Mouse (Mus musculus) c-Kit-positive CD71-positive TER-119-negative erythroid progenitor cells, embryonic 14.5 days (primary cell): ENCODE measurements around the gene Serpinb2.
A peak's percentile ranks its signal among the peaks of the same experiment; 100 is the strongest.

Source experiments
- DNase-seq: peaks from one replicate; pipeline ENCODE4 v3.0.0-alpha.2; 2013; ENCODE audit warnings: low read depth

Gene Serpinb2

DNA sequence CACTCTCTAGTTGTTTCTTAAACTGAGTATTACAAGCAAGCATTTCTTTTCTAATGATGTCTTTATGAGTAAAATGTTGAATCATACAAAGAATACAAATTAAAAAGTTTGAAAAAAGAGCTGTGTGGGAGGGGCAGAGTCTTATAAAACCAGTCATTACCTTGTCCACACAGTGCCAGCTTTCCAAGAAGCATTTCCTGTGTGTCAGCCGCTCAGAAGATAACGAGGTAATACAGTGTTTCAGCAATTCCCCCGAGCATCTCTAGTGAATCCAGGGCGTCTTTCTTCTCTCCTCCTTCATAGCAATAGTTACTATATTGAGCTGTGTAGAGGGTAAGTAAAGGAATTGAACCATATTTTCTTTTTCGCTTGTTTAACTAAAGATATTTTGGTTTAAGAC lies at the start of gene Serpinb2:
Serpinb2 (plus strand) TSS at position 172 of the 400 bp plus-strand sequence.
- DNase-seq = no peak

DNA sequence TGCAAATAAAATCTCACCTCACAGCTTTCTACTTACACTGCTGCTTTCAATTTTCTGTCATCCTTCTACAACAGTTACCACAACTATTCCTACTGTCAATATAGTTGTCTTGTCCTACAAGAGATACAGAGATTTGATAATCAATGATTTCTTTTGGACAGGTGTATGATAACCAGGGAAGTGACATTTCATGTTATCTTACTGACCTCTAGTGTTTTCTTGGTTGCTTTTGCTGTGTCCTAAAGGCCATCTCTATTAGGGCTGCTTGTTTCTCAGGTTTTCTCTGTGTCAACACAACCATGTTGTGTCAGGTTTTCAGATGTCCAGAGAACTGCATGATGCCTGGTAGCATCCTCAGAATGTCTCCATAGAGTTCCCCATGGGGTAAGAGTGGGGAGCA lies 31.3 kb upstream of the Serpinb2 start:
- DNase-seq = no peak

DNA sequence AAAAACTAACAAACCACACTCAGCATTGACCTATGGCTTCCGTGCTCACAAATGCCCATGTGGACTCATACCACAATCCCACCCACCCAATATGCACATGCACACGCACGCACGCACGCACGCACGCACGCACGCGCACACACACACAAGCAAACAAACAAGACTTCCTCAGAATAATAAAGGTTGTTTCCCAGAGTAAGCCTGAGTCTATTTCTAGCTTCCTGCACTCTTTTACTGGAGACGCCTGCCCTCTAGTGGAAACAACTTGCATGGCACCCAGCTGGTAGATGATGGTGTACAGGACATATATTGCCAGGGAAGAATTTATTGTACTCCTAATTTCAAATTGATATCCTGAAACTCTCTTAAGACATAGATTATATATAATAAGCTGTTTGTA lies 29.8 kb upstream of the Serpinb2 start:
- peak; percentile 53 for DNase-seq

DNA sequence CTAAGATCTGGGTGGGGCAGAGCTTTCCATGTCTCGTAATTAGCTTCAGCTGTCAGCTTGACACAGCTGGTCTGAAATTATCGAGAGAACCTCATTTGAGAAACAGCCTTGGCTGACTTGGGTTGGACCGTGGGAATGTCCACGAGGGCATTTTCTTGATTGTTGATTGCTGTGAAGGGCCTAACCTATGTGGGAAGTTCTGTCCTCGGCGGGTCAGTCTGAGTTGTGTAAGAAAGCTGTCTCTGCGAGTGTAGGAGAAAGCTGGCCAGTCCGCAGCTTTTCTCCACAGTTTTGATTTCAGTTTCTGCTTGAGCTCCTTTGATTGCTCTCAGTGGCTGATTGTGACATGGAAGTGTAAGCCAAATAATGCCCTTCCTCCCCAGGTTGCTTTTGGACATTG lies 21.6 kb upstream of the Serpinb2 start:
- no peak for DNase-seq

DNA sequence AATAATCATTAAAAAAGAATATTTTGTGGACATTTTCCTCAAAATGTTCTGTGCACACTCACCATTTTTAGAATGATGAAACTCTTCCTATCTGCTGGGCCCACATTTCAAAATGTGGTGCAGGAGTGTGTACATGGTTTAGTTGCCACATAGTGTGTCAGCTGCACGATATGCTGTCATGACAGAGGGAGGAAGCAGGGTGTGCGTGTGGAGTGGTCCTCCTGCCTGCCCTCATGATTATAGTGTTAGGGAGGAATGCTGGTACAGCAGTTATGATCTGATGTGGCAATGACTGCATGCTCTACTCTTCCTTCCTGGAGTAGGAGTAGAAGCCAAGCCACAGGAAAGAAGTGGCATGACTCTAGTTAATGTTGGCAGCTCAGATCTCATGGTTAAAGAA lies 14.4 kb upstream of the Serpinb2 start:
- DNase-seq = no peak

DNA sequence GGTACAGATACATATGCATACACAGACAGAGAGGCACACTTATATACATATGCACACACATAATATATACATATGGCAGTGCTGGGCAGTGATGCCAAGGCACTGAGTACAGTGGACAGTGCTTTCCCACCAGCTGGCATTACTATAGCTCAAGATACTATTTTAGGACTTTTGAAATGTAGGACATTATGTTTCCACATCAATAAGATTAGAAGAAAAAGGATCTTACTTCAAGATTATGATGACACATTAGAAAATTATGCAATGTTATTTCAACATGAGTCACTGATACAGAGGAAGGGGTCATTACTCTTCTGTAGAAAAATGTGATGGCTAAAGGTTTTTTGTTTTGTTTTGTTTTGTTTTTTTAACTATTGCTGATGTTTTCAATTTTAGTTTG lies 9.2 kb upstream of the Serpinb2 start:
- no peak for DNase-seq

DNA sequence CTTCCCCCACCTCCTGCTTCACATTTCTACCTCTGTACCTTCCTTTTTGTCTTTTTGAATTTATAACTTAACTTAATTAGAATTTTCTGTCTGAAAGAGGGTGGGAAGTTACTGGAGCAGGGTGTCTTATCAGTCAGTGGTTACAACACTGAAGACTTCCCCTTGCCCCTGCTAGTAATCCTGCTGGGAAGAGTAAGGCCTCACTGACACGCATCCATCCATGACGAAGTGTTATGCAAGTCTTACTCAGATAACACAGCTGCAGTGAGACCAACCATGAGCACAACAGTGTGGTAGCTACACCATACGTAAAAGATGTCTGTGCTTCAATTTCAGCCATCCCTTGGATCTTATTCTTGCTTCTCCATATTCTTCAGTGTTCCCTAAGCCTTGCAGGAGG lies 7.9 kb upstream of the Serpinb2 start:
- DNase-seq = no peak

DNA sequence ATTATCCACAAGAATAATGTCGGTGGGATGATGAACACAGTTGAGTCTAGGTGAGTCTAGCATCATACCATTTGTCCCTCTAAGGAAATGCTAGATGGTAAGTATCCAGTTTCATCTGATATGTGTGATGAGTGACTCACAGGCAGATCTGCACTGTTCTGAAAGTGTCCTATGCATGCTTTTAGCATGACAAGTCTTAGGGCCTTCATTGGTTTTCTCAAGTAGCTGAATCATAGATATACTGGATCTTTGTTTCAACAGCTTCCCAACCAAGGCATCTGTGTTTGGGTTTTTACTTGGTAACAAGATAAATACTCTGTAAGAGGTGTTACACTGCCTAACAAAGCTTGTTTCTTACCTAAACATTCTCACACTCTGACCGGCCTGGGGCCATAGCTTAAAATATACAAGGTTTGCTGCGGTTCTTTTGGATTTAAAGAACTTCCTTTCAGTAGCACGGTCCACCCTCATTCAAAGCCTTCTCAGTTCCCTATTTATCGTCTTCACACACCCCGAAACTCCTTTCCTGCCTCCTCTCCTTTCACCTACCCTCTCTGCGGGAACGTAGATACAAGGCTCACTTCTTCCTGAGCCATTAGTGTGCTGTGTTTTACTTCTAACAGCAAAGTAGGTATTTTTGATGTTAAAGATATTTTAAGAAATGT lies 5.2 kb upstream of the Serpinb2 start:
- DNase-seq = no peak

DNA sequence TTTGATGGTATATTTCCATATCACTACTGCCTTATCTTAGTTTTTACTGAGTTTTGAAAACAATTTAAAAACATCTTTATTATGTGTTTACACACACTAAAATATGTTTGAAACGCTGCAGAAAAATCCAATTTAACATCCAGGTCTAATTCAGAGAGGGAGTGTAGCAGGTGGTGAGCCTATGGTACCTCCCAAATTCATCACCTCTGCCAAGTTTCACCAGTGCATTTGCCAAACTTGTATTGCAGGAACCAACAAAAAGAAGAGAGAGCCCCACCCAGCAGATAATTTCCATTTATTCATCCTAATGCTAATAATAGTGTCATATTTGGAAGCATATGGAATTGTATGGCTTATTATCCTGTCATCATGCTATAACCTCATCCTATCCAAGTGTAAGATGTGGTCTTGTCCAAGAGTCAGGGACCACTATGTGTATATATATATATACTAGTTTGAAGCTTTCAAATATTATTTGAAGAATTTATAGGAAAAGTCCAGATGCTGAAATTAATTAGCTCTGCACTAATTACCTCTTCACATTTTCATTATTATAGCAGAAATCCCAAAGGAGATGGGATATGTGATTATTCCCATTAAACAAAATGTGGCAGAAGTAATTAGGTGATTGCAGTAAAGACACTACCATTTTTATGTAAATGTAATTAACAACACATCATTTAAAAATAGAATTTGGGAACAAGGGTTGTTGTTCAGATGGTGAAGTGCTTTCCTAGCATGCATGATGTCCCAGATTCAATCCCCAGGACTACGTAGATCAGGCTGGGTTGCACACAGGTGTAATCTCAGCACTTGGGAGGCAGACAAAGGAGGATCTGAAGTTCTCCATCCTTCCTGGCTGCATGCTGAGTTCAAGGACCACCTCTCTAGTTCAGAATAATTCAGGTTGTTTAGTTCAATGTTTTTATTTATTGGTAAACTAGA lies 1.2 kb downstream of the Serpinb2 start:
- no peak for DNase-seq

DNA sequence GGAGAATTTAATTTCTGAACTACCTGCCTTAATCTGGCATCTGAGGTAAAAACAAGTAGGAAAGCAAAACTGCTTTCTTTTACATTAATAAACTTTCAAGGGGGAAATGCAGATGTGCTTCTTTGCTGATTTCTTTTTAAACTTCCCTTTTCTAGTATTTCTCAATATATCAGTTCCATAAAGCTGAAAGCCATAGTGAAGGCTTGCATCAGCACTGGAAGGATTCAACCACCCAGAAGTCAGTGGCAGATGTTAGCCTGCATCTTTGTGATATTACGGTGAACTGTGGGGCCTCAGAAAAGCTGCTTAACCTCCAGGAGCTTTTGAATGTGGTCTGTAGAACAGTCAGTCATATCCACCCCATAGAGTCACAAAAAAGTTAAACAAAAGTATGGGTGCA lies 2.3 kb downstream of the Serpinb2 start:
- no peak for DNase-seq

DNA sequence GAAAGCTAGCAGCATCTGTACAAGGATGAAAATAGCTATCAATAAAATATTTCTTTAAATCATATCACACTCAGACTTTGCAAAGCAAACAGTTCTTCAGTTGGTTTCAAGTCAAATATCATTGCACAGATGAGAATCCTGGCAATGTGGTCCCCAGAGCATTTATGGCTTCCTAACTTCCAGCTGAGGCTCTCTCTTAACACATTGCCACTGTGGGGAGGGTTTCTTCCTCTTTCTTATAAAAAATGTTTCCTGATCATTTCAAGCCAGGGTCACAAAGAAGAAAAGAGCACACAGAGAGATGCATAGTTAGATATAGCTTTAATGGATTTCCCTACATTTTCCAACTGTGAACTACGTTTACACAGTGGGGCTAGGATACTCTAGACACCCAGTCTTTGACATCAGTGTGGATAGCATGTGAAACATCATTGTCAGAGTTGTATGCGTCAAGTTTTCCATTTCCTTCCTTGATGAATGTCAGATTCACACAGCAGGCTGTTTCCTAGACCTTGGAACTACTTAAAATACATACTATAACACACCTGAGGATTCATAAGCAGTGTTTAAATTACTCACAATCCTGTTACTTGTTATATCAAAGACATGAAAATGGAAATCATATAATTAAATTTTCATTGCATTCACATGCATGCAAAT lies 4.7 kb downstream of the Serpinb2 start:
- no peak for DNase-seq

DNA sequence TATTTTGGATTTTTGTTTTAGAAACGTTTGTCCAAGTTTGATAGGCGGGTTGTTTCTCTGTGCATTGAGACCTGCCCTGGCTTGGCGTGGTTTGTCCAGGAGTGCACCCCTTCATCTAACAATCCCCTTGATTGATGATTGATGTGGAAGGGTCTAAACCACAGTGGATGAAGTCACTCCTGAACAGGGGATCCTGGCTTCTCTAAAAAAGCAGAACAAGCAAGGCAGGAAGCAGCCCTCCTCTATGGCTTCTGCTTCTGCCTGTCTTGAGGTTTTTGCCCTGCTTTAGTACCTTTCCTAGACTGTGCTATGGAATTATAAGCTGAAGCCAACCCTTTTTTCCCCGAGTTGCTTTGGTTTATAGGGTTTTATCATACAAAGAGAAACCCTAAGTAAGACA lies 14.4 kb downstream of the Serpinb2 start:
- no peak for DNase-seq

DNA sequence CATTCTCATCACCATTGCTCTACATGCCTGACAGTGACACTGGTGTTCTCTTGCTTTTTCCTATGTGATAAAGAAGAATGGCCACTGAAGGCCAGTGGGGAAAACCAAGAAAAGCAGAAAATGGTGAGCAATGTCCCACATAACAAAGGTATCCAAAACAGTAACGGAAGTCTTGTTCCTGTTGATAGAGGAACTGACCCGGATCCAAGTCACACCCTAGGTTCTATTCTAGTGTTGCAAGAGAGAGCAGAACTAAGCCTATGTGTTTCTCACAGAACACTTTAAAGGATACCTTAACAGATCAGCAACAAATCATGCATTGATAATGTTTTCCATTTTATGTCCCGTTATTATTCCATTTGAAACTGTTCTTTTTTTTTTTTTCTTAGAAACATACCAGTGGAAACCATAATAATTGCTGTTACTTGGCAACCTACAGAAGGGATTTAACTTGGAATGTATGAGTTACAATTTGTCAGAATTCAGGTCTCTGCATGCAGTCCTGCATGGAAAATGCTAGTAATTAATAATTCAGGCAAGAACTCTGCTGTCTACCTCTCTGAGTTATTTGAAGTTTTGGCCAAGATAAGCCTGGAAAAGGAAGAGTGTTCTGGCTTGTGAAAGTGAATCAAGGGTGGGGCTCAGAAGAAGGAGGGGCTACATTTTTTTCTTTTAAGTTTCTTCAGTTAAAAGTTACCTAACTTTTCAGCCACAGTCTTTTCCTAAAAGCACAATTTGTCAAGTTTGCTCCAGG lies 17.3 kb downstream of the Serpinb2 start:
- DNase-seq = no peak

DNA sequence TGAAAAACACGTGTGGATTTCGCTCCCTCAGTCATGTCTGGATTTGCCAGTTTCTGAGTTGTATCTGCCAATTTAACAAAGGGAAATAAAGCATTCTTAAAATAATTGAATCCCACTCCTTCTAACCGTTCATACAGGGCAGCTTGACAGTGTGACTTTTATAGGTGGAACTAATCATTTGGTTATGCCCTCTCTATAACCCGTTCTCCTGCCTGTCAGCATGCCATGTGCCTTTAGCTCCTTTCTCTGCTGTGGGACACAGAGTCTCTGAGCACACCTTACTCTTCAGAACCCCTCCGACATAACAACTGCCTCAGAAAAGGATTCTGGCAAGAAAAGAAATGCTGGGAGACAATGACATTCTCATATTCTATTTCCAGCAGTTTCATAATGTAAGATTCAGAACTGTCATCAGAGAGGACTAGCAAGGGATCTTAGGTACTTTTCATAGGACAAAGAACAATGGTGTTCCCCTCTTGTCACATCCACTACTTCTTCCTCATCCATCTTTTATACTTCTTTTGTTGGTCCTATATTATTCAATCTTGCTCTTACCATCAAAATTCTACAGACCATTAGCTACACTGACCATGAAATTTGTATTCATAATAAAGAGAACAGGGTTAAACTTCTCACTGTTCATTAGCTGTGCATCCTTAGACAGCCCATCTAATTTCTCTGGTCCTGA lies 18.3 kb downstream of the Serpinb2 start:
- DNase-seq = no peak

DNA sequence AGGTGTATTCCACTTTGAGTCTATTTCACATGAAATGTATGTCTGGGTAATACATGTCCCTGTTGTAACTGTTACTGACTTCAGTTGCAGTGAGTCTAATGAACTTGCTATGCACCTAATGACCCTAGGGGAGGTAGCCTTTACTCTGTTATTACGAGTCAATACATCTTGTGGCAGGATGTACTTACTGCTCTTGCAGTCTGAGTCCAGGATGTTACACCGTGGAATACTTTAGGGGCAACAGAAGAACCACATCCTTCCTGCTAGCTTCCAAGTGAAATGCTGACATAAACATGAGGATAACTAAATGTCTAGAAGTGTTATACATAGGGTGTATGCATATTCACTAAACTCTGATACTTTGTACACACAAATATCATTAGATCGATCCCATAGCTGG lies 22.5 kb downstream of the Serpinb2 start:
- no peak for DNase-seq

DNA sequence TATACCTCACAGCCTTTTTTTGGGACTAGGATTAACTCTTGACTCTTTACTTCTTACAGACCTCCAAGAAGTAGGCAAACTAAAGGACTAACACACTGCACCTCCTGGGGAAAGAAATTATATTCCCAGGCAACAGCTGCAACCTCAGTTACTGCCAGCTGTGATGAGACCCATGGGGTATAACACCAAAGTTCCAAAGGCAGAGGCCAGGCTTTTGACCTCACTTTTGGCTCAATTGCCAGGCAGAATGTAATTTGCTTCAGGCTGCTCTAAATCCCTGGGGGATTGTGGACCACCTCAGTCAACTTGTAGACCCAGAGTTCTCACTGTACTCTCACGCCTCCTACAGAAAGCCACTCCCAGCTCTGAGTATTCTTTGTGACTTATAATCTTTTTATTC lies 26.2 kb downstream of the Serpinb2 start:
- DNase-seq = no peak

DNA sequence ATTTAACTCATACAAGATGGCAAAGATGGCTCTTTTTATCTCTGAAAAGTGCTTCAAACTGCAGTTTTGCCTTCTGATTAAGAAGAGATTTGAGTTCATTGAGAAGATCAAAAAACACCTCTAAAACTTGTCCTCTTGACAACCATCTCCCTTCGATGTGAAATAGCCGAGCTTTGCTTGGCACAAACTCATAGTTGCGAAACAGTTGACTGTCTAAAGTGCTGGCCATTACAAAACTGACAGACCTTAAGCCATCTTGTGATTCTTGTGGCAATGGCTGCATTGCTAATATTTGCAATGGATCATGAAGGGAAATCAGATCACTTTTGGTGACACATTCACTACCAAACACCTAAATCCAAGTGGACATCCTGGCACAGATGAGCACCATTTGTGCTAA lies 48.3 kb downstream of the Serpinb2 start:
- no peak for DNase-seq

DNA sequence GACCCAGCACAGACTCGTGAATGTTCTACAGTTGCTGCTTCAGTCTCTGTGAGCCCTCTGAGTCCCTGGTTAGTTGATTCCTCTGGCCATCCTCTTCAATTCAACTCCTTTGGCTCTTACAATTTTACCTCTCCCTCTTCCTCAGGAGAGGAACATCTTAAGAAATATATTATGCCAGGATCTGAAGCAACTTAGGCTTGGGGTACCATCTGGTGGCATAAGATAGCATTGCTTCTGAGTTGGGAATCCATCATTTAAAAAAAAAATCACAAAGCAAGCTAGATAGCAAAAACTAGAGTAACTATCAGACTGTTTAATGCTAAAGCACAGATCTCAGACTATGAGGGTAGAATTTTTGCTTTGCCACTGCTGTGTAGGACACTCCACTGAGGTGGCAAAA lies 50.9 kb downstream of the Serpinb2 start:
- no peak for DNase-seq

DNA sequence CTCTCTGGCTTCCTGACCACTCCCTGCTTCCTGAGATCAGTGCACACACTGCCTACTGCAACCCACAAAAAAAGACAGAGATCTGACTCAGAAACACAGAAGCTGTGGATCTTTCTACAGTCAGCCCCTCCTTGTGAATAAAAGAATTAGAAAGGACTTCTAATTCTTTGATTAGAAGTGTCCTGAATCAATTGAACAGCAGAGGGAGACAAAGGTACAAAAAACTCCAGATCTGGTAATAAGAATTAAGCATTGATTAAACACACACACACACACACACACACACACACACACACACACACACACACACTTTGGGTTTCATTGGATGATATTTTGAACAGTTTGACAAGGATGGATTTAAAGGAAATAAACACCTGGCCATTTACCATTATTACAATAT lies 54.4 kb downstream of the Serpinb2 start:
- no peak for DNase-seq

DNA sequence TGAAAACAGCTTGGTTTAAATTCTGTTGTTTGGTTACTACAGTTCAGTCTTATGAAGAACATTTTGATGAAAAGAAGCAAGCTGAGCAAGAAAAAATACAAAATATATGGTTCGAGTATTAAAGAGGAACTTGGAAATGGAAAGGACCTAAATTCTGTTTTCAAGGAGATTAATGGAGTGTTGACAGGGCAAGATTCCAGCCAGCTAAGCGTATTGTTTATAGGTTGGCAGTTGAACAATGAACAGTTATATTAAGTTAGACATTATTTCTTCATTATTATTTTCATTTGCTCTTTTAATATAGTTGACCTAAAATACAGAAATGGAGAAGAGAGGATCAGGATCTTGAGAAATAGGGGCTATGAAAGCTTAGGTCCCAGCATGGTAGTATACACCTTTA lies 64.9 kb downstream of the Serpinb2 start:
- no peak for DNase-seq

DNA sequence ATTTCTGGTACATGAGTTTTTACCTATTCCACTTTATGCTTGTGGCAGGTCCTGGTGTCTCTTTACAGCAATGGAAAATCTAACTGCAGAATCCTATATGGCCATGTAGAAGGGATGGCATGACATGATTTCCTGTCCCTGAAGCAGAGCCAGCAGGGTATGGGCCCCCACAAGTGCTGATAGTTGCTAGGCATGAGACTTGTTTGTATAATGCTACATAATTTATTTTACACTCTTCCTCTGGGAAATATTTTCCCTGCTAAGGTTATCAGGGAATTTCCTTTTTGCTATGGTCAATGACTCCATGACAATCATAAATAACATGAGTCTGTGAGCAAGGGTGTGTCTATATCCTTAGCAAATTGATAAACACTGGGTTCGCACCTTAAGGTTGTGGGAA lies 66.3 kb downstream of the Serpinb2 start:
- no peak for DNase-seq

DNA sequence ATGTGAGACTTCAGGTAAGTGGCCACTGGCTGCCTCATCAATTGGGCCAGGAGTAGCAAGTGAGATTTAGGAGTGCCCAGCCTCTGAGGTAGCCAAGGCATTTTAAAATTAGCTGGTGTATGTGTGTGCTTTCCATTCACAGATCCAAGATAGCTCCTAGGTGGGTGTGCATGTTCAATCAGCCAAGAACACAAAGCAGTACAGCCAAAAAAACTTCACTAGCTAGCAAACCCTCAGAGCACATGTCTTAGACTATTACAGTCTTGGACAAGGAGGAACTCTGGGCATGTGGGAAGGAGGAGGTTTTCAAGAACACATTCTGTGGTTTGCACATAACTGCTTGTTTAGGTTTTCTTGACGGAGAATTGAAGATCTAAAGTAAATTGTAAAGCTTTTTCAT lies 70.0 kb downstream of the Serpinb2 start:
- no peak for DNase-seq
